Mouse (Mus musculus): ENCODE measurements around the gene Polr2i. TPM values are rescaled to one million over a fixed set of nuclear protein-coding genes. Genes with fewer than 3 reads are reported as not detected.

Gene Polr2i
- polyA plus RNA-seq, 1 experiment from 2014 or later, result 217 TPM

GRCm38 (mm10) chr7:30216723-30217151, 15.0 kb upstream of the Polr2i start:
- H3K4me3 ChIP-seq (ENCODE audit: low read depth, low read length), result peak overlapping the region; percentile 17; the same call in 1 of the 2 replicates
- peak overlapping the region; percentile 62 for H3K27ac ChIP-seq (ENCODE audit: low read depth, low read length)
- WGBS, result 1% methylated on average over 16 of the region's 16 CpGs
- ATAC-seq (ENCODE audit: low read depth), result peak; percentile 77
- no peaks in the 10 kb centered on the region for H3K27me3 ChIP-seq (ENCODE audit: control insufficient read depth, insufficient read depth, low read length)
- H3K4me1 ChIP-seq (ENCODE audit: control insufficient read depth, insufficient read depth, low read length), result peaks cover 6% of the 10 kb centered on the region; the same call in 1 of the 2 replicates
- no peaks in the 10 kb centered on the region for H3K9me3 ChIP-seq (ENCODE audit: control insufficient read depth, low read length)
- no peaks in the 10 kb centered on the region for H3K36me3 ChIP-seq (ENCODE audit: control insufficient read depth, insufficient read depth, low read length)
- no peak overlapping the region; the same call in 1 of the 2 replicates for H3K9ac ChIP-seq (replicated peaks; ENCODE audit: low read depth, low read length)
- peak overlapping the region; percentile 44 for H3K4me2 ChIP-seq (ENCODE audit: low read depth, low read length)

GRCm38 (mm10) chr7:30217277-30217676, 14.5 kb upstream of the Polr2i start:
- 78% methylated on average over 2 of the region's 2 CpGs for WGBS
- Histone ChIP-seq H3K4me3 (ENCODE audit: low read depth, low read length) (no peak overlapping the region), H3K9me3 (ENCODE audit: control insufficient read depth, low read length) (no peaks in the 10 kb centered on the region), H3K9ac (replicated peaks; ENCODE audit: low read depth, low read length) (no peak overlapping the region), H3K27ac (ENCODE audit: low read depth, low read length) (no peak overlapping the region), H3K4me2 (ENCODE audit: low read depth, low read length) (no peak overlapping the region), H3K27me3 (ENCODE audit: control insufficient read depth, insufficient read depth, low read length) (no peaks in the 10 kb centered on the region), H3K36me3 (ENCODE audit: control insufficient read depth, insufficient read depth, low read length) (no peaks in the 10 kb centered on the region), H3K4me1 (ENCODE audit: control insufficient read depth, insufficient read depth, low read length) (peaks cover 6% of the 10 kb centered on the region; the same call in 1 of the 2 replicates)
- peak; percentile 26; the same call in 1 of the 2 replicates for ATAC-seq (ENCODE audit: low read depth)

GRCm38 (mm10) chr7:30219293-30220007, 12.3 kb upstream of the Polr2i start:
- Histone ChIP-seq H3K4me1 (ENCODE audit: control insufficient read depth, insufficient read depth, low read length) (peaks cover 6% of the 10 kb centered on the region; the same call in 1 of the 2 replicates), H3K27me3 (ENCODE audit: control insufficient read depth, insufficient read depth, low read length) (no peaks in the 10 kb centered on the region), H3K36me3 (ENCODE audit: control insufficient read depth, insufficient read depth, low read length) (peaks cover 10% of the 10 kb centered on the region), H3K9me3 (ENCODE audit: control insufficient read depth, low read length) (no peaks in the 10 kb centered on the region), H3K4me2 (ENCODE audit: low read depth, low read length) (peak overlapping the region; percentile 88), H3K4me3 (ENCODE audit: low read depth, low read length) (peak overlapping the region; percentile 39), H3K9ac (replicated peaks; ENCODE audit: low read depth, low read length) (peak overlapping the region; percentile 48; the same call in 1 of the 2 replicates), H3K27ac (ENCODE audit: low read depth, low read length) (peak overlapping the region; percentile 11; the same call in 1 of the 2 replicates)
- 5% methylated on average over 16 of the region's 16 CpGs for WGBS
- peak; percentile 54 for ATAC-seq (ENCODE audit: low read depth)

DNA sequence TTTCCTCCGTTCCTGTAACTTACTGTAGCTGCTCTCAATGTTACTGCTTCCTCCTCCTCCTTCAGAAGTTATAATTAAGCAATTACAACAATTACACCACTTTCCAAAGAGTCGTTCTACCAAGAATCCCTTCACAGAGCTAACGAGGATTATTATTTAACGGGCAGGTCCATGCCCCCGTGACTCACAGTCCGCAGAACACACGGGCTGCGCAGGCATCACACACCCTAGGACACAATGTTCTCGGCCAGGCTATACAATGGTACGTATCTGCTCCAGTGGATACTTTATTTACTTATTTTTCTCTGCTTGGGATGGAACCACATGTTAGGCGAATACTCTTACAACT, 11.8 kb upstream of the Polr2i start:
- 21% methylated on average over 11 of the region's 11 CpGs for WGBS
- H3K36me3 ChIP-seq (ENCODE audit: control insufficient read depth, insufficient read depth, low read length), result peaks cover 15% of the 10 kb centered on the region
- ATAC-seq (ENCODE audit: low read depth), result no peak
- peaks cover 6% of the 10 kb centered on the region; the same call in 1 of the 2 replicates for H3K4me1 ChIP-seq (ENCODE audit: control insufficient read depth, insufficient read depth, low read length)
- H3K9ac ChIP-seq (replicated peaks; ENCODE audit: low read depth, low read length), result peak overlapping the region; percentile 48; the same call in 1 of the 2 replicates
- no peaks in the 10 kb centered on the region for H3K9me3 ChIP-seq (ENCODE audit: control insufficient read depth, low read length)
- no peaks in the 10 kb centered on the region for H3K27me3 ChIP-seq (ENCODE audit: control insufficient read depth, insufficient read depth, low read length)
- no peak overlapping the region for H3K27ac ChIP-seq (ENCODE audit: low read depth, low read length)
- peak overlapping the region; percentile 39 for H3K4me3 ChIP-seq (ENCODE audit: low read depth, low read length)
- H3K4me2 ChIP-seq (ENCODE audit: low read depth, low read length), result peak overlapping the region; percentile 88

DNA sequence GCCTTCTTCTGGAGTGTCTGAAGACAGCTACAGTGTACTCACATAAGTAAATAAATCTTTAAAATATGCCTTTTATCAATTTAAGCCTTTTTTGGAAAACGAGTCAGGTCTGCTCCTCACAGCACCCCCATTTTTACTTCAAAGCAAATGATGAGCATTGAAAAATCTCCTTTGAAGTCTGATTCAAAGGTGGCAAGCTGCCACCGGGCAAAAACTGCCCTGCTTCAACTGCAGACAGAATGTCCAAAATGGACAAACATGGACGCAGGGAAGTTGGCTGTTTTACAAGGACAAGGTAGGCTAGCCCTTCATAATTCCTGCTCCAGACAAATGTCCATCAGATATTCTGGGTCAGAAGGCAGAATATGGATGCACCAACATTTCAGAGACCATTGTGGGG, 10.3 kb upstream of the Polr2i start:
- no peak overlapping the region for H3K9ac ChIP-seq (replicated peaks; ENCODE audit: low read depth, low read length)
- no peaks in the 10 kb centered on the region for H3K9me3 ChIP-seq (ENCODE audit: control insufficient read depth, low read length)
- H3K27ac ChIP-seq (ENCODE audit: low read depth, low read length), result no peak overlapping the region
- H3K27me3 ChIP-seq (ENCODE audit: control insufficient read depth, insufficient read depth, low read length), result no peaks in the 10 kb centered on the region
- H3K4me1 ChIP-seq (ENCODE audit: control insufficient read depth, insufficient read depth, low read length), result peaks cover 5% of the 10 kb centered on the region; the same call in 1 of the 2 replicates
- 88% methylated on average over 3 of the region's 3 CpGs for WGBS
- no peak overlapping the region for H3K4me3 ChIP-seq (ENCODE audit: low read depth, low read length)
- peaks cover 25% of the 10 kb centered on the region for H3K36me3 ChIP-seq (ENCODE audit: control insufficient read depth, insufficient read depth, low read length)
- no peak overlapping the region for H3K4me2 ChIP-seq (ENCODE audit: low read depth, low read length)
- no peak for ATAC-seq (ENCODE audit: low read depth)

- Histone ChIP-seq H3K27ac (ENCODE audit: low read depth, low read length) (no peak overlapping the region), H3K9ac (replicated peaks; ENCODE audit: low read depth, low read length) (no peak overlapping the region), H3K36me3 (ENCODE audit: control insufficient read depth, insufficient read depth, low read length) (peaks cover 32% of the 10 kb centered on the region), H3K4me3 (ENCODE audit: low read depth, low read length) (no peak overlapping the region), H3K27me3 (ENCODE audit: control insufficient read depth, insufficient read depth, low read length) (no peaks in the 10 kb centered on the region), H3K4me2 (ENCODE audit: low read depth, low read length) (no peak overlapping the region), H3K9me3 (ENCODE audit: control insufficient read depth, low read length) (no peaks in the 10 kb centered on the region), H3K4me1 (ENCODE audit: control insufficient read depth, insufficient read depth, low read length) (peaks cover 3% of the 10 kb centered on the region; the same call in 1 of the 2 replicates)
- ATAC-seq (ENCODE audit: low read depth), result no peak
- 95% methylated on average over 5 of the region's 5 CpGs for WGBS
Measured at GRCm38 (mm10) chr7:30222205-30222604, 9.5 kb upstream of the Polr2i start.

- Histone ChIP-seq H3K36me3 (ENCODE audit: control insufficient read depth, insufficient read depth, low read length) (peaks cover 40% of the 10 kb centered on the region), H3K4me1 (ENCODE audit: control insufficient read depth, insufficient read depth, low read length) (peaks cover 3% of the 10 kb centered on the region; the same call in 1 of the 2 replicates), H3K4me3 (ENCODE audit: low read depth, low read length) (no peak overlapping the region), H3K9me3 (ENCODE audit: control insufficient read depth, low read length) (no peaks in the 10 kb centered on the region), H3K4me2 (ENCODE audit: low read depth, low read length) (no peak overlapping the region), H3K27me3 (ENCODE audit: control insufficient read depth, insufficient read depth, low read length) (no peaks in the 10 kb centered on the region), H3K27ac (ENCODE audit: low read depth, low read length) (no peak overlapping the region), H3K9ac (replicated peaks; ENCODE audit: low read depth, low read length) (no peak overlapping the region)
- no peak for ATAC-seq (ENCODE audit: low read depth)
- WGBS, result 92% methylated on average over 12 of the region's 12 CpGs
Measured at GRCm38 (mm10) chr7:30224206-30224605, 7.5 kb upstream of the Polr2i start.

DNA sequence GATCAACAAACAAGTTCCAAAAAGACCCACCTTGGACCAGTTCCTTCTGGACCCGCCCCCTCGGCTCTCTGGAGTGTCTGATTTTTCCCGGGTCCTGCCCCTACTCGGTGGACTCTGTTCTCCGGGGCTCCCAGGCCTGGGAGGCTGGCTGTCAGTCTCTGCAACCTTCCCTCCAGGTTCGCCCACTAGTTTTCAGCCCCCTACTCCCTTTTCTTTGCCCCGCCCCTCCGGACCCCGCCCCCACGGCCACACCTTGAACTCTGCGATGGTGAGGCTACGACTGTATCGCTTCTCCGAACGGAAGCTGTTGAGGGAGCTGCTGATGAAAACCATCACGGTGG, 450 bp upstream of the Polr2i start:
- ATAC-seq (ENCODE audit: low read depth), result no peak; the same call in none of the 2 replicates
- Histone ChIP-seq H3K4me1 (ENCODE audit: control insufficient read depth, insufficient read depth, low read length) (peaks cover 16% of the 10 kb centered on the region), H3K9ac (replicated peaks; ENCODE audit: low read depth, low read length) (peak overlapping the region; percentile 58), H3K36me3 (ENCODE audit: control insufficient read depth, insufficient read depth, low read length) (peaks cover 17% of the 10 kb centered on the region), H3K27ac (ENCODE audit: low read depth, low read length) (peak overlapping the region; percentile 96), H3K4me2 (ENCODE audit: low read depth, low read length) (peak overlapping the region; percentile 74), H3K9me3 (ENCODE audit: control insufficient read depth, low read length) (no peaks in the 10 kb centered on the region), H3K27me3 (ENCODE audit: control insufficient read depth, insufficient read depth, low read length) (no peaks in the 10 kb centered on the region), H3K4me3 (ENCODE audit: low read depth, low read length) (peak overlapping the region; percentile 68)
- 0% methylated on average over 16 of the region's 16 CpGs for WGBS

- WGBS, result 5% methylated on average over 24 of the region's 24 CpGs
- H3K4me3 ChIP-seq (ENCODE audit: low read depth, low read length), result peak overlapping the region; percentile 68
- no peaks in the 10 kb centered on the region for H3K27me3 ChIP-seq (ENCODE audit: control insufficient read depth, insufficient read depth, low read length)
- peak overlapping the region; percentile 96 for H3K27ac ChIP-seq (ENCODE audit: low read depth, low read length)
- peaks cover 4% of the 10 kb centered on the region for H3K36me3 ChIP-seq (ENCODE audit: control insufficient read depth, insufficient read depth, low read length)
- H3K4me2 ChIP-seq (ENCODE audit: low read depth, low read length), result peak overlapping the region; percentile 60
- peak overlapping the region; percentile 75 for H3K9ac ChIP-seq (replicated peaks; ENCODE audit: low read depth, low read length)
- H3K4me1 ChIP-seq (ENCODE audit: control insufficient read depth, insufficient read depth, low read length), result peaks cover 16% of the 10 kb centered on the region
- H3K9me3 ChIP-seq (ENCODE audit: control insufficient read depth, low read length), result no peaks in the 10 kb centered on the region
- peak; percentile 20 for ATAC-seq (ENCODE audit: low read depth)
Measured at GRCm38 (mm10) chr7:30232631-30233148, 942 bp downstream of the Polr2i start.
